Mouse (Mus musculus) kidney, adult 2 months (tissue): ENCODE measurements around the gene Irs1.

Experiments used
- CTCF ChIP-seq: fragments of 200-500 bp; conservative IDR thresholded peaks from 2 replicates; pipeline ENCODE4 v1.5.1; 2011; ENCODE audit warnings: low read depth, mild to moderate bottlenecking, control low read depth, low read length, moderate library complexity, mixed read lengths; ENCODE audit not compliant: insufficient read depth, insufficient read length
- POLR2A ChIP-seq: fragments of 200-500 bp; IDR thresholded peaks from one replicate; pipeline ENCODE4 v1.6.1; 2011; ENCODE audit warnings: low read depth, low read length, control low read depth

- no peak for TF ChIP-seq CTCF
- no peak for TF ChIP-seq POLR2A
Observed at GRCm38 (mm10) chr1:82279768-82280167, 11.4 kb downstream of the Irs1 start.
